Mouse (Mus musculus): ENCODE measurements around the gene Atp6v1b1.

- TF ChIP-seq CTCF (IDR thresholded peaks at IDR 0.05; ENCODE audit: insufficient read depth, low read depth, low read length), result no peak
- TF ChIP-seq POLR2A (IDR thresholded peaks at IDR 0.05; ENCODE audit: insufficient read depth, low read depth, low read length), result no peak
These were observed 14.3 kb upstream of the Atp6v1b1 start for GRCm38 (mm10) chr6:83728488-83728887.
